Mouse (Mus musculus) intestine, embryonic 15.5 days (tissue): Measurements from ENCODE around the gene Prdx3. TPM values are rescaled to one million over a fixed set of nuclear protein-coding genes. Genes with fewer than 3 reads are reported as not detected.
"Not testable (repeated sequence)": the region's sequence is repeated elsewhere in the genome, so short reads cannot be mapped to it uniquely, and the experiment has no call there.

Source experiments
- ATAC-seq: fragments of 200-750 bp; cut with Nextera tagmentation; 2 replicates; pipeline ENCODE4 v1.8.0; 2017; ENCODE audit warnings: moderate TSS enrichment, moderate library complexity
- H3K27ac ChIP-seq: fragments of 300-500 bp; sonication (generic); 2 replicates; pipeline ENCODE4 v1.5.1; 2015; ENCODE audit warnings: mild to moderate bottlenecking, inconsistent platforms
- H3K27me3 ChIP-seq: fragments of 300-500 bp; sonication (generic); replicated peaks from 2 replicates; pipeline ENCODE4 v1.6.1; 2015; ENCODE audit warnings: inconsistent platforms
- H3K36me3 ChIP-seq: fragments of 300-500 bp; sonication (generic); 2 replicates; pipeline ENCODE4 v1.6.1; 2015; ENCODE audit warnings: inconsistent platforms
- H3K4me1 ChIP-seq: fragments of 300-500 bp; sonication (generic); replicated peaks from 2 replicates; pipeline ENCODE4 v1.6.1; 2015; ENCODE audit warnings: inconsistent platforms
- H3K4me2 ChIP-seq: fragments of 300-500 bp; sonication (generic); replicated peaks from 2 replicates; pipeline ENCODE4 v1.6.1; 2015; ENCODE audit warnings: mild to moderate bottlenecking, inconsistent platforms
- H3K4me3 ChIP-seq: fragments of 300-500 bp; sonication (generic); replicated peaks from 2 replicates; pipeline ENCODE4 v1.5.1; 2015; ENCODE audit warnings: inconsistent platforms
- H3K9ac ChIP-seq: fragments of 300-500 bp; sonication (generic); 2 replicates; pipeline ENCODE4 v1.6.1; 2015; ENCODE audit warnings: inconsistent platforms
- H3K9me3 ChIP-seq: fragments of 300-500 bp; sonication (generic); 2 replicates; pipeline ENCODE4 v1.6.1; 2016; ENCODE audit warnings: inconsistent platforms
- WGBS: fragments of 180-500 bp; shearing (Covaris S2); methylation state at CpG from one replicate; pipeline ENCODE4 v1.1.7; 2015; 5-methylcytosine and 5-hydroxymethylcytosine counted together
- polyA plus RNA-seq: library from polyadenylated mRNA; unstranded; fragments of >200 nt; fragmentation: Nextera tagmentation; extraction: Ambion mirVana; gene quantifications from 2 replicates; pipeline ENCODE4 v1.2.1, GENCODE M21; 2015

Gene Prdx3
- polyA plus RNA-seq, 1 experiment from 2014 or later: 158 TPM

DNA sequence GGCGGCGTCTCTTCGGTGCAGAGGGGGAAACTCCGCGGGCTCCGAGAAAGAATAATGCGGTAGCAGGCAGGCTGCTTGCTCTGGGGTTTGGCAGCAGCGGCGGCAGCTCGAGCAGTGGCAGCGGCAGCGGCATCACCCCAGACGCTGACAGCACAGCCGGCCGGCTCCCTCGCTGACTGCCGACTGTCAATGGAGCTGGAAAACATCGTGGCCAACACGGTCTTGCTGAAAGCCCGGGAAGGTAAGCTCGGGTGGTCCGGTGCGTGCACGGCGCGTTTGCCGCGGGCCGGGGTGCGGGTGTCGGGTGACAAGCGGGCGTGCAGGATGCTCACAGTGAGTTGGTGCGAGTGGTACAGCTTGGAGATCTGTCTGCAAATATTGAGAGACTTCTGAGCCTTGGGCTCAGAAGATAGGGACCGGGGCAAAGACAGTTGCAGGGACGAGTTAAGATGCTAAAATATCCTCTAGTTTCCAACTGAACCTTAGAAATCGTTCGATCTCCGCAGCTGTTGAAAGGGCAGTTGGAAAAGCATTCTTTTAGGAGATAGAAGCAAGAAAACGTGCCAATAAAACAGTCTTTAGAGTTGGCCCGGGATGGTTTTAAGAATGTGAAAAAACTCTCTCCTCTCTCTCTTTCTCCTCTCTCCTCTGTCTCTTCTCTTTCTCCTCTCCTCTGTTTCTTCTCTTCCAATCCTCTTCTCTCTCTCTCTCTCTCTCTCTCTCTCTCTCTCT is 16.2 kb upstream of the Prdx3 start:
- Histone ChIP-seq H3K9ac (peak overlapping the region; percentile 89), H3K36me3 (no peaks in the 10 kb centered on the region), H3K27ac (peak overlapping the region; percentile 77), H3K9me3 (no peaks in the 10 kb centered on the region), H3K4me1 (no peaks in the 10 kb centered on the region; the same call in 1 of the 2 replicates), H3K4me3 (peak overlapping the region; percentile 78), H3K4me2 (peak overlapping the region; percentile 91), H3K27me3 (no peaks in the 10 kb centered on the region)
- WGBS: under 1% methylated on average over 41 of the region's 41 CpGs
- peak; percentile 48; the same call in 1 of the 2 replicates for ATAC-seq

DNA sequence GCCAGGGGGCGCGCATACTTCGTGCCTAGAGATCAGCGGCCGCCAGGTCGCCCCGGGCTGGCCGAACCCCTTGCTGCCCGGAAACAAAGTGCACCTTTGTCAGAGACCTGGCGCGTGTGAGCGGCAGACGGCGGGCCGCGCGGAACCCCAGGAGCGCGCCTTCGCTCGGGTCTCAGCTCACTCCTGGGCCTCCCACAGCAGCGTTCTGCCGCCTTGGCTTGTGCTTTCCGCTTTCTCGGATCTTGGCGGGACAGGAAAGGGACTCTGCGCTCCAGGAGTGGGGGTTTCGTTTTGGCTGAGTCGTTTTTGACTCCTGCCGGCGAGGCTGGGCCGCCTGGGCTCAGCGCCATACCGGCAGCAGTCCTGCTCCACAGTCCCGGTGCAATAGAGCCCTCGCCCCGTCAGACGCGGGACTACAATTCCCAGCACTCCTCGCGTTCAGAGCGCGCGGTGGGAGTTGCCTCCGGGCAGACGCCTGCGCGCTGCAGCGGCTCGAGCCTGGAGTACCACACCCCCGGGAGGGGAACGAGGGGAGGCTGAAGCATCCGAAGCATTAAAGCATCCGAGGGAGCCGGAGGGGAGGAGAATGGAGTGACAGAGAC is 15.5 kb upstream of the Prdx3 start, which contains the start of gene Grk5:
Gene Grk5 (plus strand): TSS at position 36 of the 602 bp plus-strand sequence.
- peak; percentile 99 for ATAC-seq

DNA sequence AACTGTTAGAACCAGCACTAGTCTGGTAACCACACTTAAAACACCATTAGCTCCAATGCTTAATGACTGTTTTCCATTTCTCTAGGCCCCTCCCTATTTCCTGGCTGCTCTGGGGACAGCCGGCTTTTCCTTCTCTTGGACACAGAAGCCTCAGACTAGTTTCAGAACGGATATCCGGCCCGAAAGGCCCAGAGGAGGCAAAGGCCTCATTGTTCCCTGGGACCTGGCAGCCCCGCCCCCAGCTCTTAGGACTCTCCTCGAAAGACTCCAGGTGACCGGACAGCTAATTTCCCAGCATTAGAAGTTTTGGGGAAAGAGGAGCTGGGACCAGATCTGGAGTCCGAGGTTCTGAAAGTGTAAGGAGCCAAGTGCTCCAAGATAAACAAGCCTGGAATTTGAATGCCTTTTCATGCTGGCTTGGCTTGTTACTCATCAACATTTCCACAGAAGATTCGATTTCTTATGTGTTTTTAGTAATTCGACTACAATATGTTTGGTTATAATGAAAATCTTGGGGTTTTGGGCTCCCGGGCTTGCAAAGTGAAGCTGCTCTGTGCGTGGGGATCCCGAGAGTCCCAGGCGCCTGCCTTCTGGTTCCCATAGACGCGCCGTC is 14.9 kb upstream of the Prdx3 start:
- Histone ChIP-seq H3K4me1 (no peaks in the 10 kb centered on the region; the same call in 1 of the 2 replicates), H3K9me3 (no peaks in the 10 kb centered on the region), H3K27me3 (no peaks in the 10 kb centered on the region), H3K36me3 (no peaks in the 10 kb centered on the region), H3K4me3 (peak overlapping the region; percentile 78), H3K9ac (peak overlapping the region; percentile 89), H3K27ac (peak overlapping the region; percentile 98), H3K4me2 (peak overlapping the region; percentile 91)
- ATAC-seq: peak; percentile 58
- WGBS: 9% methylated on average over 17 of the region's 17 CpGs

More for the DNA sequence above, 15.5 kb upstream of the Prdx3 start, which contains the start of gene Grk5:
- WGBS: under 1% methylated on average over 55 of the region's 55 CpGs
- H3K27me3 ChIP-seq: no peaks in the 10 kb centered on the region
- H3K27ac ChIP-seq: peak within 1 kb of the TSS; percentile 98
- no peaks in the 10 kb centered on the region; the same call in 1 of the 2 replicates for H3K4me1 ChIP-seq
- peak within 1 kb of the TSS; percentile 91 for H3K4me2 ChIP-seq
- no peaks in the 10 kb centered on the region for H3K9me3 ChIP-seq
- no peaks in the 10 kb centered on the region for H3K36me3 ChIP-seq
- H3K4me3 ChIP-seq: peak within 1 kb of the TSS; percentile 78
- H3K9ac ChIP-seq: peak within 1 kb of the TSS; percentile 89

DNA sequence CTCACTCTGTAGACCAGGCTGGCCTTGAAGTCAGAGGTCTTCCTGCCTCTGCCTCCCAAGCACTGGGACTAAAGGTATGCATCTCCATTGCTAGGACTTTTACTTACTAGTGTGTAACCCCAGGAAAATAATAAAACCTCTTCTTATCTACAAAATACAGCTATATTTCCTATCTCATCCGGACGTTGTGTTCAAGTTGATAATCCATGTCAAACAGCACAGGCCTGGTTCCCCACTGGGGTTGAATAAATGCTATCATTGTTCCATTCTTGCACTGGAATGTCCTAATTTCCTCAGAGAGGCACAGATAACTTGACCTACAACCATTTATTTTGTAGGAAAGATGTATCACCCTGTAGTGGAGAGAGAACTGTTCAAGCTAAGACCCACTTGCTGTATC is 13.3 kb upstream of the Prdx3 start:
- Histone ChIP-seq H3K36me3 (no peaks in the 10 kb centered on the region), H3K4me2 (no peak overlapping the region), H3K27ac (no peak overlapping the region), H3K9me3 (no peaks in the 10 kb centered on the region), H3K27me3 (no peaks in the 10 kb centered on the region), H3K4me3 (no peak overlapping the region), H3K4me1 (no peaks in the 10 kb centered on the region; the same call in 1 of the 2 replicates), H3K9ac (no peak overlapping the region)
- ATAC-seq: no peak
- WGBS: 74% methylated on average over 2 of the region's 2 CpGs

DNA sequence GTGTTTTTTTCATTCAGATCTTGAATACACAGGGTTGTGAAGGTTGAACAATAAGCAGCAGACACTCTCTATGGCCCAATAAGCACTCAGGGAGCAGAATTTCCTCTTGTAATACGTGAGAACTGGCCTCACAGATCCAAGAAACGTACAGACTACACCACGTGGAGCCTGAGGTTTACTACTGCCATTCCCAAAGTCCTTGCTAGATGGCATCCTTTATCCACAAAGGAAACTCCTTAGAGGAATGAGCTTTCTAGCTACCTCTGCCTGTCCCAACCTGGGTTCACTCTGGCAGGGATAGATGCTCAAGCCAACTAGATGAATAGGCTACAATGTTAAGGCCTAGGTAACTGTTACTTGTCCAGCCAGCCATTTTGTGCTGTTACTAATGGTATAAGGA is 8.8 kb upstream of the Prdx3 start:
- 10% methylated on average over 3 of the region's 3 CpGs for WGBS
- no peak overlapping the region for H3K4me3 ChIP-seq
- H3K27ac ChIP-seq: no peak overlapping the region
- peak; percentile 51; the same call in 1 of the 2 replicates for ATAC-seq
- no peak overlapping the region for H3K4me2 ChIP-seq
- no peaks in the 10 kb centered on the region for H3K27me3 ChIP-seq
- H3K36me3 ChIP-seq: no peaks in the 10 kb centered on the region
- H3K9ac ChIP-seq: no peak overlapping the region
- H3K4me1 ChIP-seq: no peaks in the 10 kb centered on the region
- no peaks in the 10 kb centered on the region for H3K9me3 ChIP-seq

DNA sequence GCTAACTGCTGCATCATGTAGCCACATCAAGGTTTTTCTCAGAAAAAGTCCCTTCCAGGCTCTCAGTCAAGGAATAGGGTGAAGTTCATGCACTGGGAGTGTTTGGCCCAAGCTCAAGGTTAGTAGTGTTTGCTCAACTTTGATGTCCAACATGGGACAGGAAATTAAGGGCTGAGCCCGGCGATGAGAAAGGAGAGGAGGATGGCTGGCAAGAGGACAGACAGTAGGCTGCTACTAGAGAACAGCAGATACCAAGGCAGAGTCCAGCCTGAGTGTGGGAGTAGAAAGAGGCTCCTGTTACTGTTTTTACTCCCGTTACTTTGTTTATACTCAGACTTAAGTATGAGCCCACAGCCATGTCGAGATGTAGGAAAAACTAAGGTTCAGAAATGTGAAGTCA is 855 bp downstream of the Prdx3 start:
- no peaks in the 10 kb centered on the region for H3K4me1 ChIP-seq
- H3K27me3 ChIP-seq: no peaks in the 10 kb centered on the region
- H3K9ac ChIP-seq: no peak overlapping the region
- H3K4me3 ChIP-seq: peak overlapping the region; percentile 62
- peak overlapping the region; percentile 79 for H3K27ac ChIP-seq
- peaks cover 3% of the 10 kb centered on the region; the same call in 1 of the 2 replicates for H3K36me3 ChIP-seq
- H3K4me2 ChIP-seq: peak overlapping the region; percentile 68
- peak; percentile 3; the same call in 1 of the 2 replicates for ATAC-seq
- 9% methylated on average over 4 of the region's 4 CpGs for WGBS
- no peaks in the 10 kb centered on the region for H3K9me3 ChIP-seq

DNA sequence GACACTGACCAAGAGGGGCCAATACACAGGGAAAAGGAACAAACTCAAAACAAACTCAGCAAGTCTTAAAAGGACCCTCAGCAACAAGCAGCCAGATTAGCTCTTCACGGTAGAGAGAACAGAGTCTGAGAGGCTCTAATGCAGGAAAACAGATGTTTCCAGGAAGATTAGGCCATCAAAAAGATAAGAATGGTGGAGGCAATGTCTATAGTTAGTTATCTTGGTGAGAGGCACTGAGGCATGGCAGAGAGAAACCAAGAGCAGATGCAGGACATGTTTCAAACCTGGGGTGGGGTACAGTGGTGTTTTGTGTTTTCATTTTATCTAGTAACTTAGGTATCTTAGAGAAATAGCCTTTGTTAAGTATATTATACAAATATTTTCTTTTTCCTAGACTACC is 2.1 kb downstream of the Prdx3 start:
- 66% methylated on average over 1 of the region's 1 CpGs for WGBS
- Histone ChIP-seq H3K36me3 (peaks cover 5% of the 10 kb centered on the region; the same call in 1 of the 2 replicates), H3K4me1 (no peaks in the 10 kb centered on the region), H3K27ac (no peak overlapping the region), H3K4me2 (no peak overlapping the region), H3K27me3 (no peaks in the 10 kb centered on the region), H3K9me3 (no peaks in the 10 kb centered on the region), H3K9ac (no peak overlapping the region), H3K4me3 (no peak overlapping the region)
- ATAC-seq: no peak

DNA sequence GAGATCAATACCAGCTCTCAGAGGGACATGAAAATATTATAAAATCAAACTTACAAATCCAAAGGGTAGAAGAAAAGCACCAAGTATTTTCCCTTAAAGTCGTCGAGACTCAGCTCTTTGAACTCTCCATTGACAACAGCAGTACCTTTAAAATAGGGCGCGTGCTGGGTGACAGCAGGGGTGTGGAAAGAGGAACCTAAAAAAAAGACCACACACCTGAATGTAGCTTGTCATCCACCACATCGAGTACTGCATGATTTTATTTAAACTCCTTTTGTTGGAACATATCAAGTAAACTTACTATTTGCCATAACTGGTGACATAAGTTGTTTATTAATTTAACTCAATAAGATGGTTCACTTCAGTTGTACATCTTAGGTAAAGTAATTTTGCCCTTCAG is 3.0 kb downstream of the Prdx3 start:
- ATAC-seq: no peak
- no peaks in the 10 kb centered on the region for H3K9me3 ChIP-seq
- H3K27me3 ChIP-seq: no peaks in the 10 kb centered on the region
- no peak overlapping the region for H3K27ac ChIP-seq
- 90% methylated on average over 5 of the region's 5 CpGs for WGBS
- H3K4me3 ChIP-seq: no peak overlapping the region
- H3K4me2 ChIP-seq: no peak overlapping the region
- H3K4me1 ChIP-seq: no peaks in the 10 kb centered on the region
- peaks cover 5% of the 10 kb centered on the region; the same call in 1 of the 2 replicates for H3K36me3 ChIP-seq
- H3K9ac ChIP-seq: no peak overlapping the region

DNA sequence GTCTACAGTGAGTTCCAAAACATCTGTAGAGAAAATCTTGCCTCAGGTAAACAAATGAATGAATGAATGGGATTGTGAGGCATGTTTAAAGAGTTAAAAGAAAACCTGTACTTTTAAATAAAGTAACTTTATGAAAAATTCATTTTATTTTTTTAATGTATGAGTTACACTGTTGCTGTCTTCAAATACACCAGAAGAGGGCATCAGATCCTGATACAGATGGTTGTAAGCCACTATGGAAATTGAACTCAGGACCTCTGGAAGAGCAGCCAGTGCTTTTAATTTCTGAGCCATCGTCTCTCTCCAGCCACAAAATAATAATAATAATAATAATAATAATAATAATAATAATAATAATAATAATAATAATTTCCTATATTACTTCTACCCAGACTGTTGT is 3.9 kb downstream of the Prdx3 start:
- WGBS: 94% methylated on average over 1 of the region's 1 CpGs
- Histone ChIP-seq H3K4me3 (no peak overlapping the region), H3K9ac (no peak overlapping the region), H3K4me1 (no peaks in the 10 kb centered on the region), H3K4me2 (no peak overlapping the region), H3K36me3 (peaks cover 5% of the 10 kb centered on the region; the same call in 1 of the 2 replicates), H3K9me3 (no peaks in the 10 kb centered on the region), H3K27me3 (no peaks in the 10 kb centered on the region), H3K27ac (no peak overlapping the region)
- no peak for ATAC-seq

DNA sequence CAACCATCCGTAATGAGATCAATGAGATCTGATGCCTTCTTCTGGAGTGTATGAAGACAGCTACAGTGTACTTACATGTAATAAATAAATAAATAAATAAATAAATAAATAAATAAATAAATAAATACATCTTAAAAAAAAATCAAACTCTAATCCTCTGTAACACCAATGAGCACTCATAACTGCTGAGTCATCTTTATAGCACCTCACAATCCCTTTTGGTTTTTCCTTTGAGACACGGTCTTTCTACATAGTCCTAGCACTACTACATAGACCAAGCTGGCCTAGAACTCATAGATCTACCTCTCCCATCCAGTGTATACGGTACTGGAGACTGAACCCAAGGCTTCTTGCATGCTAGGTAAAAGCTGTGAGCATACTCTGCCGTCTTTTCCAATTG is 8.2 kb downstream of the Prdx3 start:
- ATAC-seq, H3K4me3 ChIP-seq, H3K4me2 ChIP-seq, H3K27ac ChIP-seq, H3K4me1 ChIP-seq, H3K27me3 ChIP-seq, H3K9ac ChIP-seq, H3K9me3 ChIP-seq: not testable (repeated sequence)
- peaks cover 16% of the 10 kb centered on the region; the same call in 1 of the 2 replicates for H3K36me3 ChIP-seq
- WGBS: 95% methylated on average over 4 of the region's 4 CpGs

DNA sequence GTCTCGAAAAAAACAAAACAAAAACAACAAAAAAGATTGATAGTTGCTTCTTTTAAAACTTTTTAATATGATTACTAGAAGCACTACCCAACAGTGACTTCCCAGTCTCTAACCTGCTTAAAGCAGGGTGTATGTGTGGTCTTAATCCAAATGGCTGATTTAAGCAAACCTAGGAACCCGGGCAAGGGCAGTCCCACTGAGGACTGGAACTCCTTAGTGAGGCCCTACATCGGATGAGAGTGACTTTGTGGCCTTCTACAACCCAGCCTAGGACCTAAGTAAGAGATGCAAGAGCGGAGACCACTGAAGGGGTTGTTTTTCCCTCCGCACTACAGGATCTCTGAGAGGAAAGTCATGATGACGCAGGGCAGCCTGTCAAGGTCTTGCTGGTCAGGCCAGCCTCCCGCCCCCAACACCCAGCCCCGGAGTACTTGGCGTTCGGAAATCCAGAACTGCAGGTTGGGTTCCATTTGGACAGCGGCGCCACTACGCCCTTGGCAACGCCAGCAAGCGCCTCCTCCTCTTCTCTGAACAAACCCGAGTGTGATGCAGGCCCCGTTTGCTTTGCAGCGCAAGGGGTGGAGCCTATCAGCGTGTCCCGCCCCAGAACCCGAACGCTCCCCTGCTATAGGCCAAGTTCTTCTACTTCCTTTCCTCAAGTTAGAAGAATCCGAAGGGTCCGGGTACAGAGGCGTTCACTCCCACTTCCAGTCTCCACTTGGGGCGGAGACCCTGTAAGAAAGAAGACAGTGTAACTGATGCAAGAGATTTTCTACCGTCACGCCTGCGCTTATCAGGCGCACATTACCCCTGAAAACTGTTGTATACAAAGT is 13.3 kb downstream of the Prdx3 start, which contains the start of gene Sfxn4:
Gene Sfxn4 (minus strand): TSS at position 612 of the 833 bp plus-strand sequence.
- H3K27ac ChIP-seq: peak within 1 kb of the TSS; percentile 48
- H3K4me2 ChIP-seq: peak within 1 kb of the TSS; percentile 71
- H3K4me3 ChIP-seq: peak within 1 kb of the TSS; percentile 55
- no peaks in the 10 kb centered on the region for H3K27me3 ChIP-seq
- H3K36me3 ChIP-seq: peaks cover 14% of the 10 kb centered on the region; the same call in 1 of the 2 replicates
- 3% methylated on average over 30 of the region's 30 CpGs for WGBS
- H3K9ac ChIP-seq: peak within 1 kb of the TSS; percentile 54
- no peaks in the 10 kb centered on the region for H3K4me1 ChIP-seq
- no peaks in the 10 kb centered on the region for H3K9me3 ChIP-seq
- ATAC-seq: peak; percentile 99
